Mouse (Mus musculus) E14TG2a.4 (cell line): ENCODE measurements at regions not wholly inside any gene's neighbourhood (a gene's known extent, or its start where the extent isn't known, plus 50 kb on each side); places are given as distances from the start of the nearest gene placed in this dataset.

Source experiments
- H3K27me3 ChIP-seq: 2 replicates; pipeline ENCODE4 v1.6.1; 2014; ENCODE audit warnings: low read length, control low read depth; ENCODE audit not compliant: insufficient read depth
- H3K36me3 ChIP-seq: 2 replicates; pipeline ENCODE4 v1.6.1; 2014; ENCODE audit warnings: low read length, control low read depth; ENCODE audit not compliant: insufficient read depth
- H3K4me1 ChIP-seq: replicated peaks from 2 replicates; pipeline ENCODE4 v1.6.1; 2014; ENCODE audit warnings: low read depth, low read length, control low read depth
- H3K4me3 ChIP-seq: replicated peaks from 2 replicates; pipeline ENCODE4 v1.5.1; 2014; ENCODE audit warnings: mild to moderate bottlenecking, low read length
- H3K9me3 ChIP-seq: 2 replicates; pipeline ENCODE4 v1.6.1; 2014; ENCODE audit warnings: low read length, control low read depth
- CTCF ChIP-seq: conservative IDR thresholded peaks from 2 replicates; pipeline ENCODE4 v1.5.1; 2014; ENCODE audit warnings: low read length
- NANOG ChIP-seq: IDR thresholded peaks from 2 replicates; pipeline ENCODE4 v1.6.1; 2014; ENCODE audit warnings: borderline replicate concordance, low read length, mixed read lengths
- POU5F1 ChIP-seq: IDR thresholded peaks from 2 replicates; pipeline ENCODE4 v1.6.1; 2014; ENCODE audit warnings: low read length, borderline replicate concordance

DNA sequence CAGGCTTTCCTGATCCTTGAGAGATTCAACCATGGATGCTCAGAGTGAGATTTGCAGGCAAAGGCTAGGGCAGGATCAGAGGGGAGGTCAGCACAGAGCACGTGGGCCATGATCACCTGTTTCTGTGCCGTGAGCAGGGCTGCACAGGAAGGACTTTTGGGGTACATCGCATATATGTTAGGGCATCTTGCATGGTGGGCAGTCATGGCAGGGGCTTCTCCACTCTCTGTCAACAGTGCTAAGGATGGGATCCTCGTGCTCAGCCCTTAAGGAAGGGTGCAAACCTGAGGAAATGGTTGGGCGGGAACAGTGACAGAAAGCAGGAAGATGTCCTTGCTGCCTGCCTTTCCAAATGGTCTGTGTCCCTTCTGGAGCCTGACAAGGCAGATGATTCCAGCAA lies 106.2 kb downstream of the Zfp706 start:
- no peak for TF ChIP-seq CTCF
- TF ChIP-seq NANOG = no peak
- no peak for TF ChIP-seq POU5F1
- Histone ChIP-seq H3K27me3 (peaks cover 13% of the 10 kb centered on the region; the same call in 1 of the 2 replicates), H3K9me3 (no peaks in the 10 kb centered on the region), H3K4me3 (peak overlapping the region; percentile 61), H3K4me1 (peaks cover 44% of the 10 kb centered on the region), H3K36me3 (no peaks in the 10 kb centered on the region)

DNA sequence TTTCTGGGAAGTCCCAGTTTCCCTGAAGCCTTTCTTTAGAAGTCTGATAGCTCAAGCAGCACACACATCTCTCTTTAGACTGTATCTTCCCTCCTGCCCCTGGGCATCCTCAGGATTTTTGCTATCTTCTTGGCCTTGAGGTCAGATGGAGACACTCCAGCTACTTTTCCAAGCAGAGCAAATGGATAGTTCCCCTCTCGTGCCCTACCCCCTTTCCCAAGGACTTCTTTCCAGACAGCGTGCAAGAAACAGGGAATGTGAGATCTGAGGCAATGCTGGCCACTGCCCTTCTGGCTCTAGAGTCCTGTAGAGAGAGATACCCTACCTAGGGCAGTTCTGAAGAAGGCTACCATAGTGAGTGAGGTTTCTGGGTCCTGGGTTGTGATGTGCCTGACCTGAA lies 106.6 kb downstream of the Zfp706 start:
- Histone ChIP-seq H3K4me1 (peaks cover 44% of the 10 kb centered on the region), H3K4me3 (peak overlapping the region; percentile 61; the same call in 1 of the 2 replicates), H3K27me3 (peaks cover 13% of the 10 kb centered on the region; the same call in 1 of the 2 replicates), H3K36me3 (no peaks in the 10 kb centered on the region), H3K9me3 (no peaks in the 10 kb centered on the region)
- TF ChIP-seq NANOG (no peak), POU5F1 (no peak)

DNA sequence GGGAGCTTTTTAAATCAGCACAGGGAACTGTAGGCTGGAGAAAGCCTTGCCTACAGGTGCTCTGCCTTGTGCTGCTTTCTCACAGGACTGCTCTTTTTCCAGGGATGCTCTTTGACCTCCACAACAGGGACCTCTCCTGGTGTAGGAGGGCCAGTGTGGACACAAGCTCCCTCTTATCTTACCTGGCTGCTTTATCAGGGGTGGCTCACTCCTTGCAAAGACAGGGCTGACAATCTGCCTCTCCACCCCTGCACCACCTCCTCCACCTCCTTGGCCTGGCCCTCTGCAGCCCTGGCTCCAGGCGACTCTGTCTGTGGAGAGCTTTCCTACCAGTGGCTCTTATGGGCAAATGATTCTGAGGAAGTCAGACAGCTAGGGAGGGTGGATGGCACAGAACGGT lies 107.7 kb downstream of the Zfp706 start:
- Histone ChIP-seq H3K4me3 (no peak overlapping the region), H3K9me3 (no peaks in the 10 kb centered on the region), H3K27me3 (peaks cover 13% of the 10 kb centered on the region; the same call in 1 of the 2 replicates), H3K36me3 (no peaks in the 10 kb centered on the region), H3K4me1 (peaks cover 44% of the 10 kb centered on the region)
- TF ChIP-seq POU5F1 (no peak), NANOG (no peak), CTCF (no peak)

DNA sequence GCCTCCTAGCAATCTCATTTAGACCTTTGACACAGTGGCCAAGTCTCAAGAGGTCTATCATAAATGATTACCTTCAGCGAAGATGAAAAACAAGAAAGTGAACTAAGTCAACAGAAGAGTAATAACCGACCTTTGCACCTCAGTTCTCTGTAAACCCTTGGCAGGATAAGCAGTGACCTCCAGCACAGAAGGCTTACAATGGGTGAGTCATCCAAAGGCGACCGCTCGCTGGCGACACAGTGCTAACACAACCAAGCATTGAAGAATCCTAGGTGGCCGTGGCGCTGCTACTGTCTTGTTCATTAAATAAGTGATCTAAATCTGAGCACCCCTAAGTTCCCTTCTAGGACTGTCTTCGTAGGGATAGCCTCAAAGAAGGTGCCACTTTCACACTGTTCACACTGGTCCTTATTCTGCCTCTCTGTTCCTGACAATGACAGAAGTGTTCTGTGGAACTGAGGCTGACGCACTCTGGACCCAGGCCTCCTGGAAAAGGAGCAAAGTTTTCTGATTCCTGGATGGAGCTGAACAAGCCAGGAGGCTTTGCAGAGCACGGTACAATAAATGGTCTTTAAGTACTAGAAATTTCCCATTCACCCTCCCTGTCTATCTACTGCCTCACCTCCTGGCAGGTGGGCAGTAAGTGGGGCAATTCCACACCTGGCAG lies 108.6 kb downstream of the Zfp706 start:
- Histone ChIP-seq H3K9me3 (no peaks in the 10 kb centered on the region), H3K4me3 (no peak overlapping the region), H3K27me3 (peaks cover 13% of the 10 kb centered on the region; the same call in 1 of the 2 replicates), H3K4me1 (peaks cover 42% of the 10 kb centered on the region), H3K36me3 (no peaks in the 10 kb centered on the region)
- TF ChIP-seq NANOG (no peak), POU5F1 (no peak), CTCF (no peak)

DNA sequence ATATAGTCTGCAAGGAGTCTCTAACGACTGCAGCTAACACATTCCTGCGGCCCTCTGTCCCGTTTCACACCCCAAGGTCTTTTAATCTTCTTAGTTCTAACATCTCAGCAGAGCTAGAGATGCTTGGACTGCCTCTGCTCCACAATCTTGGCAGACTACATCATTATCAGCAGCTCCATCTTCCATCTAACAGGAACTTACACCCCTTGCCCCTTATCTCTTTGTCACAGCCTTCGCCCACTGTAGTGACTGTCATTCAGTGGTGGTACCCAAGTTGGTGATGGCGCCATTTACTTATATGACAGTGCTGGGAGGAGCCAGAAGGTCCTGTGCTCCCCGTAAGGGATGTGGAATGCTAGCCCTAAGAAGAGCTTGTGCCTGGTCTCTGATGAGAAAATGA lies 109.2 kb downstream of the Zfp706 start:
- TF ChIP-seq POU5F1 (no peak), CTCF (no peak)
- H3K4me1 ChIP-seq = peaks cover 39% of the 10 kb centered on the region
- peaks cover 13% of the 10 kb centered on the region; the same call in 1 of the 2 replicates for H3K27me3 ChIP-seq
- no peaks in the 10 kb centered on the region for H3K36me3 ChIP-seq
- H3K9me3 ChIP-seq = no peaks in the 10 kb centered on the region
- H3K4me3 ChIP-seq = no peak overlapping the region

DNA sequence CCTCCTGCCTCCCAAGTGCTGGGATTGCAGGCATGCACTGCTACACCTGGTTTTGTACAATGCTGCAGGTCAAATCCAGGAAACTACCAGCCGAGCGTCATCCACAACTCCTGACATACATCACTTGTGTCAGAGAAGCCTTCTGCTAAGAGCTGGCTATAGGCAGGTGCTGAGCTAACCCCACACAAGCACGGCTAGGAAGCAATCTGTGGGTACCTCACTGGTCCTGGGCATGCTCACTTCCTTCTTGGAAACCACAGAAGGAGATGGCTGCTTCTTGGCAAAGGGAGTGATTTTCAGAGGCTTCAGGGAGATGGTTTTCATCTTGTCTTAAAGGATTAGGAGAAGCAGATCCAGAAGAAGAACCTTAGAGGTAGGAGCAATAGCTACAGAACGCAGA lies 111.3 kb downstream of the Zfp706 start:
- TF ChIP-seq POU5F1 = no peak
- TF ChIP-seq CTCF = no peak
- TF ChIP-seq NANOG = no peak
- Histone ChIP-seq H3K36me3 (no peaks in the 10 kb centered on the region), H3K4me1 (peaks cover 37% of the 10 kb centered on the region), H3K9me3 (no peaks in the 10 kb centered on the region), H3K27me3 (peaks cover 15% of the 10 kb centered on the region; the same call in 1 of the 2 replicates), H3K4me3 (no peak overlapping the region)

DNA sequence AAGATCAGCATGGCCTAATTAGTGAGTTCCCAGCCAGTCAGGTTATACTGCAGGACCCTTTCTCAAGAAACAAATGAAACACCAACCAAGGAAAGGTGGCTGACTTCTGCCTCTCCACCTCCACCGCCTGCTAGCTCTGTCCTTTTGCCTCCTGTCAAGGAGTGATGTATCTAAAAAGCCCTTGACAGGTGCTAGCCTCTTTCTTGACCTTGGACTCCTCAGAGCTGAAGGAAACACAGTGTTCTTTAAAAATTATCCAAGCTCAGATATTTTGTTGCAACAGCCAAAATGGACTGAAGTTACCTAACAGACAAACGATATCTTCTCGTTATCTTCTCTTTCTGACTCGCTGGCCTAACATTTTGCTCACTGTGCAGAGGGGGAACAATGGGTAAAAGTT lies 112.5 kb downstream of the Zfp706 start:
- Histone ChIP-seq H3K4me3 (no peak overlapping the region), H3K9me3 (no peaks in the 10 kb centered on the region), H3K27me3 (peaks cover 9% of the 10 kb centered on the region; the same call in 1 of the 2 replicates), H3K4me1 (peaks cover 25% of the 10 kb centered on the region), H3K36me3 (no peaks in the 10 kb centered on the region)
- no peak for TF ChIP-seq NANOG
- no peak for TF ChIP-seq CTCF
- no peak for TF ChIP-seq POU5F1

DNA sequence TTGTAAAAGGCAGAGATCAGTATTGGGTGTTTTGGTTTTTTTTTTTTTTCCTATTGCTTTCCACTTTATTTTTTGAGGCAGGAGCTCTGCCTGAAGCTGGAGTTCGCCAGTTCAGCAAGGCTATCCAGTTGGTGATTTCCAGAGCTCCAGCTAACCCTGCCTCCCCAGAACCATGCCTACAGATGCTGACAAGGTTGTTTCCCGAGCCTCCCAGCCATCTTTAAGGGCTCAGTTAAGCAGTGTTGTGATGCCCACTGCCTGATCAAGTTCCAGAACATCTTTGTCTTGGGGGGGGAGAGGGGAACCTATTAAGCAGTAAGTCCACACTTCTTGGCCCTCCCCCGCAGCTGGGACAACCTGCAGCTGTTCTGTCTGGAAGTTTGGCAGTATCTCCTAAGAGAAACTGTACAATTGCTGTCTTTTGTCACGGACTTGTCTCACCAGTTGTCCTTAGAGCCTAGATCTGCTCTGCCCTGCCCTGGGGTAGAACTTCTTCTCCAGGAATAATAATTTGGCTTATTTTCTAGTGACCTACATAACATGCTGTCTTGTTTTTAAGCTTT lies 114.1 kb downstream of the Zfp706 start:
- TF ChIP-seq POU5F1 (no peak), NANOG (no peak), CTCF (no peak)
- Histone ChIP-seq H3K9me3 (no peaks in the 10 kb centered on the region), H3K36me3 (no peaks in the 10 kb centered on the region), H3K4me1 (peaks cover 27% of the 10 kb centered on the region), H3K27me3 (peaks cover 4% of the 10 kb centered on the region; the same call in 1 of the 2 replicates), H3K4me3 (no peak overlapping the region)

DNA sequence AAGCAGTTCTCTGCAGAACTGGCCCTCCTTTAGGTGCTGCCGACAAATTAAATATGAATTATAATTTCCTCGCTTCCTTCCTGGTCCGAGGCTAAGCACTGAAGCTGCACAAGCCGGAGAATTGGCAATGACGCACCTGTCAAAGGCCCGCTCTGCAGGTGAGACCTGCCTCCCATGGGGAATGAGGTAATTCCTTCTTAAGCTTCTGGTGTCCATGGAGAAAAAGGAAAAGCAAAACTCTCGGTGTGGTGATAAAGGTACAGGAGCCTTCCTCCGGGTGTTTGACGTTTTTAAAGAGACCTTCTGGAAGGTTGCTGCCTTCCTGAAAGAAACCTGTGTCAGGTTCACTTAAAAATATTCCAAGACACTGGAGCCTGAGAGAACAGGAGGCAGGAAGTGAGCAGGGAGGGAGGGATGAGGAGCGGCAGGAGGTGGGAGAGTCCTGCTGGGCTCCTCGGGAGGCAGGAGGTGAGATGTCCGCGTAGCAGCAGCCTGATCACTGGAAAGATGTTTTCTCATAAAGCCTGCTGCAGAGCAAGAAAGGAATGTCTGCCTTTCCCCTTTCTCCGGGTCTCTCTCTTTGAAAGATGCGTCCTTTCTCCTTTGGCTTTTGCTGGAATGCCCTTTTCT lies 114.9 kb downstream of the Zfp706 start:
- Histone ChIP-seq H3K36me3 (no peaks in the 10 kb centered on the region), H3K4me3 (no peak overlapping the region), H3K27me3 (peaks cover 4% of the 10 kb centered on the region; the same call in 1 of the 2 replicates), H3K9me3 (no peaks in the 10 kb centered on the region), H3K4me1 (peaks cover 29% of the 10 kb centered on the region)
- TF ChIP-seq NANOG (no peak), CTCF (no peak), POU5F1 (no peak)
